Mouse (Mus musculus): ENCODE data around the gene Acss1. TPM values are rescaled to one million over a fixed set of nuclear protein-coding genes. Genes with fewer than 3 reads are reported as not detected.

Gene Acss1
- total RNA-seq (2021): 10 to 100 TPM; 23.5 to 38.3 TPM
- 30.3 and 49.8 TPM in 2 replicates for polyA plus RNA-seq (2012; rRNA removed)
- long read RNA-seq, transcript Acss1-201 (14 exons, 3,618 nt): major isoform, 75 of 79 reads
- long read RNA-seq, partial matches to known transcripts: 1 of 79 reads
- long read RNA-seq, other reads (novel, unspliced or antisense): 3 of 79 reads

DNA sequence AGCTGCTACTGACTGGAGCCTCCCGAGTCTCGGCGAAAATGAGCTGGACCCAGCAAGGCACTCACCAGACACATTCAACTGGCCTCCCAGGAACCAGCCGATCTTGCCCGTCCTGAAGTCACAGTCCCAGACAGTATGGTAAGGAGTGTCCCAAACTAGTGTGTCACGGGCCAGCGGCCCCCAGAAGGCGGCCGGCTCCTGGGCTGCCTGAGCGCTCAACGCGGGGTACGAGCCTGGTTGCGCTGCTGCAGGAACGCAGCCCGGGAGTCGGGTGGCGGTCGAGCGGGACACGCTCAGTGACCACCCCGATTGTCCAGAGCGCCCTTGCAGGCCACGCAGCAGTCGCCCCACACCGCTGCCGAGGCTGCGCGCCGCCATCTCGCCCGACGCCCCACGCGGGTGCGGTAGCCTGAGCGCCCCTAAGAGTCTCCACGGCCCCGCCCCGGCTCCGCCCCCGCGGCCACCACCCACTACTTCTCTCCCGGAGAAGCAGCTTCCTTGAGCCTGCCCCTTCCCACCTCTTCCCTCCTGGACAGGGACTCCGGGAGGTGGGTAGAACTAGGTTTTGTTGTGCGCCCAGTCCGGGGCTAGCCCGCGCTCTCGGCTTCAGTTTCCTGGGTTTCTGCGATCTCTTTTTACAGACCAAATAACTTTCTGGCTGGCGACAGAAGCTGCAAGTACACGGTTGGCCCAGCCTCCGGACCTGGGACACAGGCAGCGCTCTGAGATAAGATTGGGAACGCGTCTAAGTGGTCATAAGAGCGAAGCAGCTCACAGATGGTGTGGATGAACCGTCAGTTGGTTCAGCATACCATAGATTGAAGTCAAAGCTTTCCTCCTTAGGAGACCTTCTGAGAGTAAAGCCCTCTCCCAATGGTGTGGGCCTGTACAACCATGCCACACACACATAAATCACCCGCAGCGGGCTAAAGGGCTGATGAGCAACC, at the start of gene Acss1:
Acss1 (minus strand) TSS at position 681 of the 947 bp plus-strand sequence.
- DNase-seq: peak; percentile 86

DNA sequence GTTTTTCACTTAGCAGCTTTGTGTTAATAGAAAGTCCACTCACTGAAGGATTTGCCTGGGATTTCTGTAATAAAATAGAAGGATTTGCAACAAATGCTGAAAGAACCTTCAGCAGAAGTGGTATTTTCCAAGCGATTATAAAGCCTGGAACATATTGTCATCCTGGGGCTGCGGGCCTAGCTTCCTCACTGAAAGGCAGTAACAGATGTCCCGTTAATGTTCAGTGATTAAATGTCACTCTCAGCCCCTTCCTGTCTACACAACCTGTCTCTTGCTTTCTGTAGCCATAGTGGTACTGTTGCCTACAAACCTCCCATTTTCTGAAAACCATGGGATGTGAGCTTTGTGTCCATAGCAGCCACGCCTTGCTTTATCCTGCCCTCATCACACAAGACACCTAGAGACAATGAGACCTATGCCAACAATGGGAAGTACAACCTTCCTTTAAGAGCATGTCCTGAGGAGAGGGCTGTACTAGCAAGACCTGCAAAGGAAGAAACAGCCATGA, 43.9 kb upstream of the Acss1 start:
- DNase-seq: no peak

DNA sequence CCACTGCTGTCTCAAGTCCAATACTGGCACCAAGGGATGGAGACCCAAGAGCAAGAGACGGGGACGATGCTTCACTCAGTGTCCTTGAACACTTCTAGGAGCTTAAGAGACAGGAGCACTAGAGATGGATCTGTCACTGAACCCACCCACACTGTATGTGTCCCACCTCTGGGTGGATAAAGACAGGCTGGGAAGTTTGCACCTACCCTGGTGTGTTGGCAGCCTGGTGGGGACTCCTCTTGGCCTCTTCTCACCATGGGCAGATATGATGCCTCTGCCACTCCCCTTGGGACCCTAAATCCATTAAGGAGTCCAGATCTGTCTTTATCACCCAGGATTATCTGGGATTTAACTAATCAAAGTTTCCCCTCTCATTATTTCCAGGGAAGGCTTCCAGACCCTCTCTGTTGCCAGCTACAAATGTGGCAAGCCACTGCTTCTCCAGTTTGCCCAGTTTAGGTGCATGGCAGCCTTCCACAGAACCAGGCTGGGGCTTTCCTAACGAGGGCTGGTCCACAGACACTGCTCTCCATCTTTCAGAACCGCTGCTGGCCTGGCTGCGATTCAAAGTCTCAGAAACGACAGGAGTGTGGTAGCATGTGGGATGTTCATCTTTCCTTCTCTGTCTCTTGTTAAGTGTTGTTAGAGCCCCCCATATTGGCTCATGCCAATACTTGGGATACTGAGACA, 23.3 kb upstream of the Acss1 start:
- no peak for DNase-seq

DNA sequence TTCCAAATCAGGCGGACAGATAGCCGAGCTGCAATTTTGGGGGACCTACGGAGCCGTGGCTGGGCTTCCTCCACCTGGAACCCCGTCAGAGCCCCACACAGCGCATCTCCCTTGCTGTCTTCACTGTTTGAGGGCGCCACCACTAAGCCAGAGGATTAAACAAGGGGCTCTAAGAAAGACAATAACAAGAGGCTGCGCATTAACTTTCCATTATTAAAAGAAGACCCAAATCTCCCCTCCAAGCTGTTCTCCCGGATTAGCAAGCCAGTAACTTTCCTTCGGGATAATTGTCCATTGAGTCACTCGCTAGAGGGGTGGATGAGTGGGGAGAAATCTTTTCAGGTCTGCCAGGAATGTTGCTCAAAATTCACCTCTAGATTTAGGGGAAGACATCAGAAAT, 21.9 kb upstream of the Acss1 start:
- no peak for DNase-seq

DNA sequence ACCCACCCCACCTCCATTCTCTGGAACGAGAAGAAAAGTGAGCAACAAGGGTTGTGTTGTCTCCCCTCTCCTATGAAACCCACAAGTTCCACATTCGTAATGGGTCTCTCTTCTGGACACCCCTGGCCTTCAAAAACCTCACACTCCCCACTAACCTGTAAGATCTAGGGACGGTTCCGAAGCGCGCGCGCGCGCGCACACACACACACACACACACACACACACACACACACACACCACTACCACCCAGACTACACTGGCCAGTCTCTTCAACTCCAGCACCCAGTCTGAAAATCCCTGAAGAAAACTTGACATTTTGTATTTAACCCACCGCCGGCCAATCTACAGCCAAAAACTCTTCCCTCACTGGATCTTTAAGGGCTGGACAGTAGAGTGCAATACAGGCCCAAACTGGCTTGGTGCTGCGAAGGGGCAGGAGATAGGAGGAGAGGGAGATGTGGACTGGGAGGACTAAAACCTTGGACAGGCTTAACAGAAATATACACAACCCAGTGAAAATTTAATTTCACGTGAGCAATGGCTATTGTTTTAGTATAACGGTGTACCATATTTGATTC, 21.0 kb upstream of the Acss1 start, which contains the start of gene Vsx1:
Vsx1 (minus strand) TSS at position 138 of the 578 bp plus-strand sequence.
- no peak for DNase-seq

GRCm38 (mm10) chr2:150688541-150689186, 20.4 kb upstream of the Acss1 start:
- DNase-seq: peak; percentile 70

DNA sequence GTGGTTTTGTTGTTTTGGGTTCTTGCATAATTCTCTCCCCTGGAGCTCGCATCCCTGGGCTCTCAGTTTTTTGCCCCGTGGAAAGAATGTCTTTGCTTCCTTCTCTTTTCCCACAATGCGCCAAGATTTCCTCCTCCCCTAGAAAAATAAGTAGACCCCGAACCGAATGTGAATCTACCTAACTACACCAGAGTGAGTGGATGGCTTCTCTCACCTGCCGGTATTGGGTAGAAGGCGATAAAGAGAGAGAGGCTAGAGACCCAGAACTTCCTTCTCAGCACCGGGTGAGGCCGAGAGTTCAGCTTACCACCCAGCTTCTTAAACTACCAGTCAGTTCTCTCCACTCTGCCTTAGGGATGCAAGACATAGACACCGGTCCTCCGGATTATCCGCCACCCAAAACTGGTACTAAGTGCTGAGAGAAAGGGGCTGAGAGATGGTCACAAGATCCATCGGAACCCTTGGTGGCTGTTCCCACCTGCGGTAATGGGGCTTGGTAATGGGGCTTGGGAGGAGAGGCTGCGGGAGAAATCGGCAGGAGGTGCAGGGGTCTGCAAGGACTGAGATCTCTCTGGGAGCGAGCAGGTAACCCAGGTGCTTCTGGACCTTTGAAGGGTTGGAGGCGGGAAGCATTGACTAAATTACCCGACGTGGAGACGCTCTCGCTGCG, 19.7 kb upstream of the Acss1 start:
- no peak for DNase-seq

- no peak for DNase-seq
Measured at GRCm38 (mm10) chr2:150685389-150685788, 17.1 kb upstream of the Acss1 start.

GRCm38 (mm10) chr2:150684451-150684850, 16.2 kb upstream of the Acss1 start:
- DNase-seq: no peak

GRCm38 (mm10) chr2:150681581-150681980, 13.3 kb upstream of the Acss1 start:
- no peak for DNase-seq

GRCm38 (mm10) chr2:150678392-150678791, 10.1 kb upstream of the Acss1 start:
- DNase-seq: peak; percentile 56

DNA sequence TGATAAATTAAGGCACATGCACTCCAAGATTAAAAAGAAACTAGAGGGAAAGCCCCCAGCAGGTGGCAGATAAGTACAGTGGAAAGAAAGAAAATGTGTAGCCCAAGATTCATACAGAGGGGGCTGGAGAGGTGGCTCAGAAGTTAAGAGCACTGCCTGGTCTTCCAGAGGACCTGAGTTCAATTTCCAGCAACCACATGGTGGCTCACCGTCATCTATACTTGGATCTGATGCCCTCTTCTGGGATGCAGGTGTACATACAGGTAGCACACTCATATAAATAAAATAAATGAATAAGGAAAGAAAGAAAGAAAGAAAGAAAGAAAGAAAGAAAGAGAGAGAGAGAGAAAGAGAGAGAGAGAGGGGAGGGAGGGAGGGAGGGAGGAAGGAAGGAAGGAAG, 7.2 kb upstream of the Acss1 start:
- no peak for DNase-seq

DNA sequence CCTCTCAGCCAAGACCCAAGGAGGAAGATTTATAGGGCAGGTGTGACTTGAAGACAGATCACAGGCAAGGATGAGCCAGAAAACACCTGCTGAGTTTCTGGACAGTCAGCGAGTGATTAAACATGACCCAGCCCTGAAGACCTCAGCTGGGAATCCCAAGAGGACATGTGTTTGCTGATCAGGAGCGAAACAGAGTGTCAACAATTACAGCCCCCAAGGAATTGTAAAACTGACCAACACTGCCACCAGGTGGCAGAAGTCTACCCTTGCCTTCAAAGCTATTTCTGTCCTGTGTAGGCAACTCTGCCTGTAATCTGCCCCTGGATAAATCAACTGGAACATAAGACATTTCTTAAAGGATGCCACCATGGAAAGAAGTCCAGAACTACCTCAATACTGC, 6.6 kb upstream of the Acss1 start:
- DNase-seq: peak; percentile 56

DNA sequence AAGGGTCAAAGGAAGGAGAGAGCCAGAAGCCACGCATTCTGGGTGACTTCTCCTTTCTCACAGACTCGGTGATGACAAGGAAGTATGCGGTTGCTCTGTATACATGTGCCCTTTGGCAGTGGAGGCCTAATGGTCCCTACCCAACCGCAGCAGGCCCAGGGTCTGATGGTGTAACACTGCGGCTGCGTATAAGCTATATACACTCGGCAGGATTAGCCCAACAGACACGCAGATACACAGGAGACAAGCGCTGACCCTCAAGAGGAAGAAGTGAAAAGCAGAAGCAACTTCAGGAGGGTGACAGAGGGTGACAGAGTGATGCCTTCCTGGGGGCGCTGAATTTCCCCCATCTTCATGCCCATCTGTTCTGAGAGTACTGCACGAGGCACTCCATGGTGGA, 5.6 kb upstream of the Acss1 start:
- no peak for DNase-seq

DNA sequence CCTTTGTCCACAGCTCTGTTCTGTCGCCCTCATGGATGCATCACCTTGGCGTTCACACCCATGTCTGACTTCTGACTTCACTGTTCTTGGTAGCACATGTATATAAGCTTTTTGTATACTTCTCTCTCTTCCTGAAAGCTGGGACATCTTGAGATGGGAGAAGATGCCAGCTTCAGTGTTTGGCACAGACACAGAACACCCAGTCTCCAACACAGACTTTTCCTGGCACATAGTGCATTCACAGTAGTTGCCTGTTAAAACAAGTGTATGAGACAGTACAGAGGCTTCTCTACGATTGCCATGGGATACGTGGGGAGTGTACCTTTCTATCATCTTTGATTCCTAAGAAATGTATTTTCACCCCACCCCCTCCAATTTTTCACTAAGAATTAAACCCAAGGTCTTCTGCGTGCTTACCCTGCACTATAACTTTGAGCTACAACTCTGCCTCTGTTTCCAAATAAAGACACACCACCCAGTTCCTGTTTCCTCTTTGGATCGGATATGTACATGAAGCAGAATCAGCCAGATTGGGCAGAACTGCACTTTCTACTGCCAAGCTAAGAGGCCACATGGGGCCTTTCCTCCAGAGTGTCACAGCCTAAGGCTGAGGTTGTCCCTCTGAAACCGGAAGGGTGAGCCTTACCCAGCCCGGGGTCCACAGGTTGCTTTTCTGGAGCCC, 3.5 kb upstream of the Acss1 start:
- DNase-seq: no peak

GRCm38 (mm10) chr2:150670926-150671325, 2.6 kb upstream of the Acss1 start:
- no peak for DNase-seq

DNA sequence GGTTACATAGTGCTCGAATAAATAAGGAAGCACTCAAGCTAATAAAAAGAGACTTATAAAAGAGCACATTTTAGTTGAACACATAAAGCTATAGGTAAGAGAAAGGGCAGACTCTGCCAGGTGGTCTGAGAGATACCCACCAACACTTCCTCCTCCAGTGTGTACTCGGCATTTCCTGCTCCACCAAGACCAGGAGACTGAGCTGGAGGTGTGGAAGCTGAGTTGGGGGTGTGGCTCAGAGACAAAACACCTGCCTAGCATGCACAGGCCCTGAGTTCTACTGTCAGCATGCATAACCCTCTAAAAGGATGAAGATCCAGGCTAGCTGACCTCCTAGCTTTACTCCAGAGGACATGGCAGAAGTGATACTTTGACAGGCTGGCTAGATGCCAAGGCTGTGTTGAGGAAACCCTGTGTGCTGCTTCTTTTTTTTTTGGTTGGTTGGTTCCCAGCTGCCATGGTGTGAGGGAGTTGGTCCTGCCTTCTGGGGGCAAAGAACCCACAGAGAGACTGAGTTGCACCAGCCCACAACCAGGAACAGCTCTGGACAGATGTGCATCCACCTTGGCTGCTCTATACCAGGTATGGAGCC, 1.2 kb upstream of the Acss1 start:
- peak; percentile 22 for DNase-seq

DNA sequence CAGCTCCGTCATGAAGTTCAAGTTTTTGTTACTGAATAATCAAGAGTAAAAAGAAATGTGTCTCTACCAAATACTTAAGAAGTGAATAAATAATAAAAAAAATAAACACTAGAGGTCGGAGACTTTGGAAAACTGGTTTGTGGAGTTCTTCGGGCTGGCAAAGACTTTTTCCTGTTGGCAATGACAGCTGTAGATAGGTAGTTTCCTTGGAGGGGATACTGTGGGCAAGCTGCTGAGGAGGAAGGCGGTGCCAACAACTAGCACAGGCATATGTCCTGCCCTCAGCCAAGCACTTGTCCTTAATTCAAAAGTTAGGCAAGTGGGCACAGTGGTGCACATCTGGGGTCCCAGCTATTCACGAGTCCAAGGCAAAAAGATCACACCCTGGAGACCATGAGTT, 656 bp upstream of the Acss1 start:
- no peak for DNase-seq

DNA sequence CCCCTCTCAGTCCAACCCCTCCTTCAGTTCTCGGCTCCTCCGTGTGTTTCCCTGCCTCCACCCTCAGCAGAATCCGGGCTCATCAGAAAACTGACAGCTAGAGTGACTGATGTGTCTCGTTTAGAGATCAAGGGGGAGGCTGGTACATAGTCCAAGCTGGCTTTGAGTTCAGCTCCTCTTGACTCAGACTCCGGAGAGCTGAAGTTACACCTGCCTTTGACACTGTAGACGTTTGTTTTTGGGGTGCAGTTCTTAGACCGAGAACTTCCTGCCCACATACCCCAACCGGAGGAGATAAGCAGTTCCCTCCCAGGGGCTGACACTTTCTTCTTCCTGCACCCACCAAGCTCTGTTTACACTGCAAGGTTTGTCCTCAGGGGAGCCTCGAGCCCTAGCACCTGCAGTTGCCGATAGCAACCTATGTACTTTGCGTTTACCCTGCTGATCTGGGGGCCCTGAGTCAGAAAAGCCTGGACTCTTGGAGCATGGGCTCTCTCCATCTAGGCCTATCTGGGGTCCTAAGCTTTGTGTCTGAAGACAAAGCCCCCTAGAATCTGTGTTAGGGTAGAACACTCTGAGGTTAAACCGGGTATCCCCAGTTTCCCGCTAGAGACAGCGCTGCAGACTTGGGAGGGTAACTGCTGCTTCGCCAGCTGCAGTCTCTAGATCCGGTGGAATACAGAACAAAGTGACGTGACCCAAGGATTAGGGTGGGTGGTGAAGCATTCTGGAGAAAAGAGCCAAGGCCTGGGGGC, 1.1 kb downstream of the Acss1 start:
- peak; percentile 21 for DNase-seq

Data from adrenal gland, adult 2 months (tissue).